Mouse (Mus musculus): ENCODE measurements around the gene Amigo1.

The Amigo1 gene

GRCm38 (mm10) chr3:108180514-108180913, 5.6 kb upstream of the Amigo1 start:
- DNase-seq (ENCODE audit: low spot score) = no peak

GRCm38 (mm10) chr3:108184742-108185141, 1.4 kb upstream of the Amigo1 start:
- DNase-seq (ENCODE audit: low spot score) = no peak

GRCm38 (mm10) chr3:108185460-108186097, 556 bp upstream of the Amigo1 start:
- DNase-seq (ENCODE audit: low spot score) = no peak

GRCm38 (mm10) chr3:108187111-108187795, 1.1 kb downstream of the Amigo1 start:
- no peak for DNase-seq (ENCODE audit: low spot score)

GRCm38 (mm10) chr3:108188716-108189490, 2.8 kb downstream of the Amigo1 start:
- no peak for DNase-seq (ENCODE audit: low spot score)

- no peak for DNase-seq (ENCODE audit: low spot score)
These were observed 3.8 kb downstream of the Amigo1 start for GRCm38 (mm10) chr3:108189897-108190296.

- no peak for DNase-seq (ENCODE audit: low spot score)
These were observed 7.6 kb downstream of the Amigo1 start for GRCm38 (mm10) chr3:108193686-108194085.

GRCm38 (mm10) chr3:108195287-108195686, 9.2 kb downstream of the Amigo1 start:
- DNase-seq (ENCODE audit: low spot score) = no peak

GRCm38 (mm10) chr3:108195941-108196590, 9.9 kb downstream of the Amigo1 start:
- no peak for DNase-seq (ENCODE audit: low spot score)

- DNase-seq (ENCODE audit: low spot score) = no peak
These were observed 10.9 kb downstream of the Amigo1 start for GRCm38 (mm10) chr3:108197066-108197497.

- DNase-seq (ENCODE audit: low spot score) = no peak
These were observed 13.1 kb downstream of the Amigo1 start for GRCm38 (mm10) chr3:108199231-108199630.

- peak; percentile 85 for DNase-seq (ENCODE audit: low spot score)
These were observed 14.5 kb downstream of the Amigo1 start, which contains the start of gene Cyb561d1 for GRCm38 (mm10) chr3:108200329-108201323. Gene Cyb561d1 (minus strand): TSS chr3:108201212.

GRCm38 (mm10) chr3:108202506-108202905, 16.4 kb downstream of the Amigo1 start:
- DNase-seq (ENCODE audit: low spot score) = no peak

- DNase-seq (ENCODE audit: low spot score) = no peak
These were observed 17.1 kb downstream of the Amigo1 start for GRCm38 (mm10) chr3:108203212-108203611.

GRCm38 (mm10) chr3:108203621-108204325, 17.6 kb downstream of the Amigo1 start:
- peak; percentile 76 for DNase-seq (ENCODE audit: low spot score)

- no peak for DNase-seq (ENCODE audit: low spot score)
These were observed 18.3 kb downstream of the Amigo1 start for GRCm38 (mm10) chr3:108204470-108204869.

- DNase-seq (ENCODE audit: low spot score) = no peak
These were observed 19.5 kb downstream of the Amigo1 start for GRCm38 (mm10) chr3:108205601-108206000.

- no peak for DNase-seq (ENCODE audit: low spot score)
These were observed 20.7 kb downstream of the Amigo1 start for GRCm38 (mm10) chr3:108206731-108207375.

- DNase-seq (ENCODE audit: low spot score) = no peak
These were observed 22.9 kb downstream of the Amigo1 start for GRCm38 (mm10) chr3:108209001-108209400.

GRCm38 (mm10) chr3:108209536-108209935, 23.4 kb downstream of the Amigo1 start:
- DNase-seq (ENCODE audit: low spot score) = no peak

Data from layer of hippocampus, adult 9-10 months (tissue).